Mouse (Mus musculus) ES-E14 (cell line): ENCODE results near the gene Insrr. TPM values are rescaled to one million over a fixed set of nuclear protein-coding genes. Genes with fewer than 3 reads are reported as not detected.
"Not testable (repeated sequence)": the region's sequence is repeated elsewhere in the genome, so short reads cannot be mapped to it uniquely, and the experiment has no call there.

Experiments
- DNase-seq: peaks from one replicate; pipeline ENCODE4 v3.0.0-alpha.2; 2013; ENCODE audit warnings: low read depth, low spot score
- H3K27ac ChIP-seq: 2 replicates; pipeline ENCODE4 v1.5.1; 2012; ENCODE audit warnings: low read depth, mild to moderate bottlenecking, low read length, moderate library complexity, mixed read lengths; ENCODE audit not compliant: poor library complexity, insufficient read depth, severe bottlenecking
- H3K36me3 ChIP-seq: 2 replicates; pipeline ENCODE4 v1.6.1; 2012; ENCODE audit warnings: mild to moderate bottlenecking, low read length, moderate library complexity, mixed read lengths; ENCODE audit not compliant: control insufficient read depth, poor library complexity, insufficient read depth, severe bottlenecking
- H3K4me1 ChIP-seq, 2 experiments: fragments of 150-350 bp in 1 of 2; sonication (generic) in 1 of 2; 2 replicates each; pipeline ENCODE4 v1.6.1; 2012; ENCODE audit warnings: low read length in 2 of 2, mild to moderate bottlenecking in 1 of 2, mixed read lengths in 1 of 2; ENCODE audit not compliant: control insufficient read depth in 2 of 2, insufficient read depth in 2 of 2, poor library complexity in 1 of 2
- H3K4me3 ChIP-seq, 2 experiments: fragments of 150-350 bp in 1 of 2; sonication (generic) in 1 of 2; 2 replicates each; pipeline ENCODE4 v1.5.1; 2012; ENCODE audit warnings: low read length in 2 of 2, low read depth in 1 of 2, mild to moderate bottlenecking in 1 of 2, mixed read lengths in 1 of 2; ENCODE audit not compliant: insufficient read depth in 1 of 2, poor library complexity in 1 of 2, severe bottlenecking in 1 of 2
- H3K9ac ChIP-seq: 2 replicates; pipeline ENCODE4 v1.6.1; 2012; ENCODE audit warnings: low read depth, mild to moderate bottlenecking, low read length, mixed read lengths; ENCODE audit not compliant: poor library complexity, insufficient read depth, severe bottlenecking
- H3K9me3 ChIP-seq: fragments of 150-350 bp; sonication (generic); 2 replicates; pipeline ENCODE4 v1.6.1; 2012; ENCODE audit warnings: low read depth, mild to moderate bottlenecking, low read length; ENCODE audit not compliant: control insufficient read depth, insufficient read depth
- CHD2 ChIP-seq: IDR thresholded peaks from 2 replicates; pipeline ENCODE4 v1.6.1; 2014; ENCODE audit warnings: mild to moderate bottlenecking, low read depth, low read length, inconsistent platforms
- HCFC1 ChIP-seq: IDR thresholded peaks from 2 replicates; pipeline ENCODE4 v1.6.1; 2012; ENCODE audit warnings: low read length, inconsistent platforms, borderline replicate concordance; ENCODE audit not compliant: insufficient read depth
- MAFK ChIP-seq: IDR thresholded peaks from 2 replicates; pipeline ENCODE4 v1.6.1; 2014; ENCODE audit warnings: mild to moderate bottlenecking, low read depth, low read length, inconsistent platforms; ENCODE audit not compliant: insufficient read depth
- ZC3H11A ChIP-seq: IDR thresholded peaks from 2 replicates; pipeline ENCODE4 v1.6.1; 2012; ENCODE audit warnings: low read depth, mild to moderate bottlenecking, inconsistent platforms, low read length, borderline replicate concordance
- ZNF384 ChIP-seq: IDR thresholded peaks from 2 replicates; pipeline ENCODE4 v1.6.1; 2012; ENCODE audit warnings: low read depth, low read length, inconsistent platforms
- in situ Hi-C, 2 experiments: fragments of 600-800 bp; cut with MboI; formaldehyde crosslinking; loops; one replicate each; pipeline ENCODE4 v1.15.1; 2025; ENCODE audit warnings: low sequenced_read_pairs in 2 of 2, inconsistent platforms in 1 of 2; ENCODE audit not compliant: unreplicated experiment in 2 of 2
- total RNA-seq: library from RNA; depleted of rRNA; stranded (reverse); fragments of 300-350 nt; gene quantifications from 2 replicates; pipeline ENCODE4 v1.2.3, GENCODE M21; 2012; rRNA removed

Insrr gene
- total RNA-seq, 1 experiment: 0.18 TPM

DNA sequence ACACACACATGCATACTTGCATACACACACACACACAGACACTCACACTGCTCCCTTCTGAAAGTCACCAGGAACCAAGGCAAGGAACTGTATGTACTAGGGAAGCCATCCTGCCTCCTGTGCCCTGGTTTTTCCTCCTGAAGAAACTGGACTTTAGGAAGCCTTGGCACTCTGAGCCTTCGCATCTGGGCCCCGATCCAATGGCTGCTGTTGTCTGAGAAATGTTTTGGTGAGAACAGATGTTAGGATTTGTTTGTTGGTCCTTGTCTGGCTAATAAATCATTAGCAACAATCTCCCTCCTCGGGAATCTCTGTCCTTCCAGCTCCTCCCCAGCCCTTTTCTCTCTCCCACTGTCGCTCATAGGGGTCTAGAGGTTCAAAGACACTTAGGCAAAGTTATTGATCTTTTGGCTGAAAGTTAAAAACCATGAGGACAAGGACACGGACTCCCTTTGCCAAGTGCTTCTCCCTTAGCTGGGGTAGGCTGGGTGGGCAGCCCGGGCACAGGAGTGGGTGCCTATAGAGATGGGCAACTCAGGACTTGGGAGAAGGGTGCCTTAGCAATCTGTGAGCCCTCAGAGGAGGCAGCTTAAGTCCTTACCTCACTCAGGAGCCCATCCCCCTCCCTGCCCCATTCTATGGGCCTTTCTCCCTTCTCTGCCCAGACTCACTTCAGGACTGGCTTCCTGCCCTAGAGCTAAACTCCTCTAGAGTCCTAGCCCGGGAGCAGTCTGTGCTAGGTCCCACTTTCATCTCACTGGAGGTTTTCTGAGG lies 58.2 kb downstream of the Insrr start:
- no peak overlapping the region for H3K27ac ChIP-seq
- DNase-seq: no peak
- no peaks in the 10 kb centered on the region for H3K9me3 ChIP-seq
- 0 out of 4 replicates have a peak, but pooled peaks cover 0 to 2% of the 10 kb centered on the region in 2 experiments for H3K4me1 ChIP-seq
- H3K9ac ChIP-seq: no peak overlapping the region
- TF ChIP-seq CHD2: no peak
- no peak for TF ChIP-seq ZNF384
- no peak for TF ChIP-seq ZC3H11A
- no peak for TF ChIP-seq HCFC1
- no peak for TF ChIP-seq MAFK
- peaks cover 21% of the 10 kb centered on the region for H3K36me3 ChIP-seq
- no peak overlapping the region for H3K4me3 ChIP-seq
- in situ Hi-C loops: no loop called here

DNA sequence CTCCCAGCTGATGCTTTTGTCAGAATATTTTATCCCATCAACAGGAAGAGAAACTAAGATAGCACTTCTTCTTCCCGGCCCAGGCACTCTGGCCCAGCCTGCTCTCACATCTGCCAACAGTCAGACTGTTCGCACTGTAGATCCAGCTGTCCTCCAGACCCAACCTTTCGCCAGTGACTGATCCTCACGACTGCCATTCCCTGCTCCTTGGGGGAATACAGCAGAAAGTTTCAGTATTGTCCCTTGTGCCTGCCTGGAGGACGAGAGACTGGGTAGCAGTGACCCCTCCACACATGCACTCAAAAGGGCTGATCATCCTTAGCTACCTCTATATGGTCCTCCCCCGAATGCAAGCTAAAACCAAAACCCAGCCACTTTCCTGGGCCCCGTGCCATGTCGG lies 59.2 kb downstream of the Insrr start:
- no peak for DNase-seq
- Histone ChIP-seq H3K27ac (no peak overlapping the region), H3K9ac (no peak overlapping the region), H3K4me1 (0 out of 4 replicates have a peak, but pooled peaks cover 0 to 2% of the 10 kb centered on the region in 2 experiments), H3K9me3 (no peaks in the 10 kb centered on the region), H3K4me3 (no peak overlapping the region), H3K36me3 (peaks cover 21% of the 10 kb centered on the region)
- TF ChIP-seq CHD2: no peak
- no peak for TF ChIP-seq HCFC1
- no peak for TF ChIP-seq ZNF384
- TF ChIP-seq ZC3H11A: no peak
- TF ChIP-seq MAFK: no peak
- in situ Hi-C loops: no loop called here

DNA sequence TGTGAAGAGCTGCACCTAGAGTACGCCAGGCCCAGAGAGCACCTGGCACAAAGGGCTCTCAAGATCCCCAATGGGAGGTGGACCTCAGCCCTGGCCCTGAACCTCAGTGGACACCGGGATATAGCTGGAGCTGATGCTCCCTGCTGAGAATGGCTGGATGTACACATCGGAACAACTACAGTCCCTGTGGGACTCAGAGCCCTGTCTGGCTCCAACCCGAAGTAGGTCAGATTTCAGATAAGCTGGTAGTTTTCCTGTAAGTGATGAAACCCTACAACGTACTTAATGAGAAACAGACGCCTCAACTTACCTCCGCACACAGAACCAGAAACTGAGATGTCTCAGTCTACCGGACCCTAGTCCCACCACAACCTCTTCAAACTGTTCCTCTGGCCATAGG lies 60.9 kb downstream of the Insrr start:
- TF ChIP-seq ZC3H11A (no peak), CHD2 (no peak), HCFC1 (no peak), MAFK (no peak), ZNF384 (no peak)
- Histone ChIP-seq H3K36me3 (peaks cover 32% of the 10 kb centered on the region), H3K9me3 (no peaks in the 10 kb centered on the region), H3K4me1 (no peaks in the 10 kb centered on the region), H3K9ac (no peak overlapping the region), H3K27ac (no peak overlapping the region), H3K4me3 (no peak overlapping the region)
- DNase-seq: no peak
- in situ Hi-C loops: no loop called here

DNA sequence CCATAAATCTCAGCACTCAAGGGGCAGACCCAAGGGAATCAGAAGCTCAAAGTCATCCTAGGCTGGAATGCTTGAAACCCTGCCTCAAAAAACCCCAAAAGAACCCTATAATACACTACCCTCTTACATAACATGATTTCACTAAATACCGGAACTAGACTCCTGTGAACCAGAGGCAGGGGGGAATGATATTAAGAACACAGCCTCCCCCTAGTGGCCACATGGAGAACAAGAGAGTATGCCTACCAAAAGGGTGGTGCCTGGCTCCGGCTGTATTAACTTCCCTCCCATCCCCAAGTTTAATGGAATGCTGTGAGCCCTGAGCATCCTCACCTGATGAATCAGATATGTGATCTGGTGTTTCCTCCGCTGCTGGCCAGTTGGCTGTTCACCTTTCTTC lies 63.1 kb downstream of the Insrr start:
- in situ Hi-C loops: no loop called here

DNA sequence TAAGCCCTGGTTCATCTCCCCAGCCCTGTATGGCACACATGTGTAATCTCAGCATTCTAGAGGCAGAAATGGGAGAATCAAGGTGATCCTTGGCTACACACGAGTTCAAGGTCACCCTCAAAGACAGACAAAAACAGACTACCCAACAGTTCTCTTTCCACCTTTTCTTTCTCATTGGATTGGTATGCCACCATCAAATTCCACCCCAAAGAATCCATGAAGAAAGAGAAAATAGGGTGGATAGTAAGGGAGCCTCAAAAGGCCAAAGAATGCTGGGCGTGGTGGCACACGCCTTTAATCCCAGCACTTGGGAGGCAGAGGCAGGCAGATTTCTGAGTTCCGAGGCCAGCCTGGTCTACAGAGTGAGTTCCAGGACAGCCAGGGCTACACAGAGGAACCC lies 67.4 kb downstream of the Insrr start:
- H3K9ac ChIP-seq, in situ Hi-C loops, H3K9me3 ChIP-seq, H3K4me1 ChIP-seq, H3K4me3 ChIP-seq: not testable (repeated sequence)
- peak; percentile 28 for DNase-seq
- peak overlapping the region; percentile 32; the same call in 1 of the 2 replicates for H3K27ac ChIP-seq
- H3K36me3 ChIP-seq: peaks cover 38% of the 10 kb centered on the region

More for the DNA sequence above, 63.1 kb downstream of the Insrr start:
- TF ChIP-seq MAFK (no peak), HCFC1 (no peak), ZNF384 (no peak)
- DNase-seq: peak; percentile 63
- Histone ChIP-seq H3K4me1 (peaks cover 0 to 3% of the 10 kb centered on the region in 2 experiments; a peak in 1 of 4 replicates), H3K9ac (no peak overlapping the region), H3K4me3 (no peak overlapping the region), H3K9me3 (no peaks in the 10 kb centered on the region), H3K27ac (no peak overlapping the region), H3K36me3 (peaks cover 32% of the 10 kb centered on the region)

Other genes with a start within 250 kb of the Insrr start
- gene Arhgef11, start 179.4 kb upstream of the Insrr start, total RNA-seq: 14.1 and 14.2 TPM in 2 replicates
- 0.37 and 0.49 TPM in 2 replicates for gene Lrrc71, start 48.3 kb upstream of the Insrr start, total RNA-seq
- 3.8 and 4.5 TPM in 2 replicates for gene Ntrk1, start 1.8 kb upstream of the Insrr start, total RNA-seq
- 1.8 TPM in 2 replicates for gene Pear1, start 27.4 kb downstream of the Insrr start, total RNA-seq
- 0.05 and 0.22 TPM in 2 replicates for gene Sh2d2a, start 49.8 kb downstream of the Insrr start, total RNA-seq
- gene Prcc, start 88.7 kb downstream of the Insrr start, total RNA-seq: 40.2 and 53.8 TPM in 2 replicates
- 296 and 312 TPM in 2 replicates for gene Hdgf, start 109.4 kb downstream of the Insrr start, total RNA-seq
- gene Mrpl24, start 122.6 kb downstream of the Insrr start, total RNA-seq: 154 and 162 TPM in 2 replicates
- gene Isg20l2, start 133.4 kb downstream of the Insrr start, total RNA-seq: 33.6 and 40.1 TPM in 2 replicates
- 22.0 and 25.5 TPM in 2 replicates for gene Rrnad1, start 133.8 kb downstream of the Insrr start, total RNA-seq
- 9.4 and 19.7 TPM in 2 replicates for gene Crabp2, start 151.7 kb downstream of the Insrr start, total RNA-seq
- 22.3 and 29.4 TPM in 2 replicates for gene Nes, start 174.1 kb downstream of the Insrr start, total RNA-seq
- gene Bcan, start 203.3 kb downstream of the Insrr start, total RNA-seq: 1.4 and 2.6 TPM in 2 replicates
- not detected in 2 replicates for gene Hapln2, start 230.6 kb downstream of the Insrr start, total RNA-seq
- 33.5 and 37.9 TPM in 2 replicates for gene Gpatch4, start 246.2 kb downstream of the Insrr start, total RNA-seq